Mouse (Mus musculus) Patski (cell line): ENCODE measurements around the gene Drap1. TPM values are rescaled to one million over a fixed set of nuclear protein-coding genes. Genes with fewer than 3 reads are reported as not detected.

Experiments
- ATAC-seq: fragments of 100-300 bp; one replicate; pipeline ENCODE4 v1.8.0; 2021
- CTCF ChIA-PET: fragments of 350-600 bp; sonication (Branson Sonifier 250); formaldehyde crosslinking; loops from one replicate; lab custom pipeline; 2022; ENCODE audit warnings: inconsistent platforms; lab: Charles Lee
- POLR2A ChIA-PET: fragments of 350-600 bp; sonication (Branson Sonifier 250); formaldehyde crosslinking; loops from one replicate; lab custom pipeline; 2022; ENCODE audit warnings: antibody characterized with exemption, inconsistent platforms; lab: Charles Lee
- DNase-seq: peaks from one replicate; pipeline ENCODE4 v3.0.0-alpha.2; 2011; ENCODE audit warnings: low read depth, low spot score
- H3K27me3 ChIP-seq: fragments of 371-371 bp; one replicate; pipeline ENCODE4 v1.5.1; 2021
- CTCF ChIP-seq: fragments of 100-300 bp; IDR thresholded peaks from one replicate; pipeline ENCODE4 v1.5.1; 2021
- in situ Hi-C: fragments of 300-500 bp; cut with MboI; formaldehyde crosslinking; loops from 3 replicates; pipeline ENCODE4 v1.11.1; 2018; ENCODE audit warnings: low pct_unique_long_range_greater_than_20kb, mixed read lengths
- polyA plus RNA-seq: library from polyadenylated mRNA; unstranded; gene quantifications from one replicate; pipeline ENCODE4 v1.2.3, GENCODE M21; 2021

Gene Drap1
- polyA plus RNA-seq, 1 experiment from 2014 or later: 251 TPM

DNA sequence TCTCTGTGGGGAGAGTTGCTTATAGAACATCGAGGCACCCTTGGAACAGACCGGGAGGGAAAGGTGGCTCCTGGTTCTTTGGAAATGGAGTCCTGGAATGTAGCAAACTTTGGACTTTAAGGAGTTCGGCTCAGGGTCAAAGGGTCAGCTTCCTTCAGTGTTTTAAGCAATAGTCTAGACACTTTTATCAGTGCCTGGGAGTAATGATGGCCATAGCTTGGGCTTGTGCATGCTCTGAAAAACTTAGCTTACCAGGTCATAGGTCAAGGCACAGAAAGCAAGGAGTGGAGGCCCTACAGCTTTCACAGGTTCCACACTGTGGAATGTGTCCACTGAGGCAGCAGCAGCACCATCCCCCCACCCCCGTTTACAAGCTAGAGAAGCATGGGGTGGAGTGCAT lies 50.0 kb downstream of the Drap1 start:
- ChIA-PET POLR2A (interaction anchor here (1.4 kb wide), 1 partner anchor 10 kb away, joined by 3 read pairs; no protein-coding TSS in a partner anchor), CTCF (no interaction called here)
- ATAC-seq (no peak), DNase-seq (no peak)
- in situ Hi-C loops: no loop called here
- no peak for TF ChIP-seq CTCF
- no peaks in the 10 kb centered on the region for H3K27me3 ChIP-seq

DNA sequence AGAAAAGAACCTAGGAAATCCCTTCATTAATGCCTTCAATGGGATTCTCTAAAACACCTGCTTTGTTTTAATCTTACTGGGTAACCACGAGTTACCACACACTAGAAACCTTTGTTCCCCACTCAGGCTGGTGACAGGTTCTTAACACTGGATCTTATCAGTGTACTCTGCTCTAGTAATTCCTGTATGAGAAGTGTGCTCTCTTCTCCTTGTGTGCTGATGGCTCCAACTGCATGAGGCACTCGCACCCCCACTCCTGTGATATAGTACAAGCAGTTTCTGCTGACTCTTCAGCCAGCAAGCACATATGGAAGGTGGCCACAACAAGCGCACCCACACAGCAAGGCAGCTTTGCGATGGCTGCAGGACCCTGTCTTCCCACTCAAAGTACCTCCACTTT lies 50.6 kb downstream of the Drap1 start:
- POLR2A ChIA-PET: no interaction called here
- TF ChIP-seq CTCF: no peak
- no peak for ATAC-seq
- CTCF ChIA-PET: no interaction called here
- H3K27me3 ChIP-seq: no peaks in the 10 kb centered on the region
- no peak for DNase-seq
- in situ Hi-C loops: no loop called here

Other genes starting within 250 kb of the Drap1 start
- gene Pacs1, start 151.9 kb downstream of the Drap1 start, polyA plus RNA-seq: 23.8 TPM
- gene Sf3b2, start 129.5 kb downstream of the Drap1 start, polyA plus RNA-seq: 255 TPM
- not detected for gene Gal3st3, start 126.6 kb downstream of the Drap1 start, polyA plus RNA-seq
- gene Catsper1, start 89.2 kb downstream of the Drap1 start, polyA plus RNA-seq: not detected
- gene Cst6, start 75.4 kb downstream of the Drap1 start, polyA plus RNA-seq: 1.1 TPM
- gene Eif1ad, start 58.2 kb downstream of the Drap1 start, polyA plus RNA-seq: 36.7 TPM
- 211 TPM for gene Banf1, start 57.8 kb downstream of the Drap1 start, polyA plus RNA-seq
- 75.3 TPM for gene Sart1, start 36.3 kb downstream of the Drap1 start, polyA plus RNA-seq
- gene Tsga10ip, start 22.5 kb downstream of the Drap1 start, polyA plus RNA-seq: 0.13 TPM
- 58.5 TPM for gene AI837181, start 165 bp upstream of the Drap1 start, polyA plus RNA-seq
- 2.1 TPM for gene Fosl1, start 22.6 kb upstream of the Drap1 start, polyA plus RNA-seq
- 16.8 TPM for gene Ccdc85b, start 32.9 kb upstream of the Drap1 start, polyA plus RNA-seq
- gene Fibp, start 35.6 kb upstream of the Drap1 start, polyA plus RNA-seq: 92.2 TPM
- 0.42 TPM for gene Ctsw, start 43.5 kb upstream of the Drap1 start, polyA plus RNA-seq
- gene Efemp2, start 49.0 kb upstream of the Drap1 start, polyA plus RNA-seq: 451 TPM
- gene Mus81, start 63.4 kb upstream of the Drap1 start, polyA plus RNA-seq: 37.0 TPM
- gene Cfl1, start 65.5 kb upstream of the Drap1 start, polyA plus RNA-seq: 1,610 TPM
- gene 1700020D05Rik, start 78.8 kb upstream of the Drap1 start, polyA plus RNA-seq: 1.6 TPM
- gene Snx32, start 85.6 kb upstream of the Drap1 start, polyA plus RNA-seq: 30.0 TPM
- 0.08 TPM for gene Ovol1, start 135.7 kb upstream of the Drap1 start, polyA plus RNA-seq
- 8.3 TPM for gene Ap5b1, start 143.0 kb upstream of the Drap1 start, polyA plus RNA-seq
- gene Rnaseh2c, start 176.9 kb upstream of the Drap1 start, polyA plus RNA-seq: 79.1 TPM
- 56.5 TPM for gene Kat5, start 185.3 kb upstream of the Drap1 start, polyA plus RNA-seq
- gene Rela, start 212.5 kb upstream of the Drap1 start, polyA plus RNA-seq: 94.7 TPM
- 18.1 TPM for gene Sipa1, start 238.7 kb upstream of the Drap1 start, polyA plus RNA-seq